Mouse (Mus musculus): ENCODE results near the gene Egf.

DNA sequence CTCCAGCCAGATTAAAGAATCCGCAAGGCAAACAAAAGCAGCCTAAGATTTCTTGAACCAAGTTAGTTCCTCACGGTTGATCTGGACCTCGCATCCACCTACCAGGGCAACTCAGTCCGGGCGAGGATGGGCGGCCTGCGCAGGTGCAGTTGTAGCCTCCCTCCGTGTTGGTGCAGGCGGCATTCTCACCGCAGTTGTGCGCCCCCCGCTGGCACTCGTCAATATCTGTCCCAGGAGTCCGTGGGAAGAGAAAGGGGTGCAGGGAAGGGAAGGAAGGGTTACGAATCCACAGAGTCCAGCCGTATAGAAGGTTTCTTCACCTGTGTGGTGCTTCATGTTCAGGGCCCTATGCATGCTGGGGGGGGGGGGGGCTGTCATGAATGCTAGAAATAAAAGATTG is 62.3 kb downstream of the Egf start:
- no peak for TF ChIP-seq POLR2A (IDR thresholded peaks at IDR 0.05; ENCODE audit: insufficient read depth, low read depth, low read length)
- no peak for TF ChIP-seq CTCF (IDR thresholded peaks at IDR 0.05)
- no peak for TF ChIP-seq EP300 (IDR thresholded peaks at IDR 0.05; ENCODE audit: insufficient read depth, low read depth, low read length)

Data from heart, adult 2 months (tissue).